Mouse (Mus musculus): ENCODE data around the gene Tmem178b.
A peak's percentile ranks its signal among the peaks of the same experiment; 100 is the strongest.

Gene Tmem178b

DNA sequence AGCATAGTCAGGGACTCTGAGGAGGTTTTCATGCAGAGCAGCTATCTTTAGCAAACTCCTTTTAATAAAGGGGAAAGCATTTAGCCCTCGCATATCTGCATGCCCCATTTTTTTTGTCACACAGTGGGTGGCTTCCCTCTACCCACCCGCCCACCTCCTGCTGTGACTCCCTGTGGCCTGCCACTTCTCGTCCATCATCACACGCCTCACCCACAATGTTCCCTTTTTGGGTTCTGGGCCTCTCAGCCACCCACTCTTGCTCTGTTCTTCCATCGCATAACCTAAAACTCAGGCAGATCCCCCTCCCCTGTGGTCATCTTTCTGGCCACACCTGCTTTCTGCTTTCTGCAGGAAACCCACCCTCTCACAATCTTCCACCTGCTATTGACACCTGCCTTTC lies 288.3 kb downstream of the Tmem178b start:
- peak; percentile 35 to 60 for DNase-seq (ENCODE audit: low spot score in 2 of 2)

DNA sequence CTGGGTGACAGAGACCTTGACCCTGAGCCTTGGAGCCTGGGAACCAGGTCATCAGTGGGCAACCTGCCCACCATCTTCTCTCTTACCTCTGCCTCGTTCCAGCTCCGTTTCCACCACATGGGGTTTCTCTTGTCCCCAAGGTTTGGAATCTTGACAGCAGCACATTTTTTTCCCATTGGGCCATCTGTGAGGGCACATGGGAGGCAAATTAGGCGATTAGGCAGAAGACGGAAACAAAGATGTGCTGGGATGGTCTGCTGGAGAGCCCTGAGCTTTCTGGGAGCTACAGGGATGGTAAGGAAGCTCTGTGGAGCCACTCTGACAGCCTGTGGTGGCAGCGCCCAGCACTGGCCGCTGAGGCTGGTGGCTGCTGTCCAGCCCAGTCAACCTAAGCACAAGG lies 300.5 kb downstream of the Tmem178b start:
- DNase-seq (ENCODE audit: low spot score in 2 of 2): no peak

DNA sequence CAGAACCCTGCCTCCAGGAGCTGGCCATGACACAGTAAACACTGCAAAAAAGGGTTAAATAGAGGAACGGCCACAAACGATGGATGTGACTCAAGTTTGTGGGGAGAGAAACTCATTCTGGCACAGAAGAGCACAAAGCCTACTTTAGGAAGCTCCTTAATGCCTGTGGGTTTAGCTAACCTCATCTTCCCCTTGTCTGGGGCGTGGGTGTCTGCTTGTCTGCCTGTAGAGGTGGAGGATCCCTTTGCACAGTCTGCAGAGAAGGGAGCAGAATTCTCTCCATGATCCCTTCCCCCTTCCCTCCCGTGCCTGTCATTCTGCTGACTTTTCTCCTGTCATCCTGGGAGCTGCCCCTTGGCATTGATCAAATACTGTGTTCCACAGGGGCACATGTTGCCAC lies 304.8 kb downstream of the Tmem178b start:
- DNase-seq (ENCODE audit: low spot score in 2 of 2): peak; percentile 60 to 61

DNA sequence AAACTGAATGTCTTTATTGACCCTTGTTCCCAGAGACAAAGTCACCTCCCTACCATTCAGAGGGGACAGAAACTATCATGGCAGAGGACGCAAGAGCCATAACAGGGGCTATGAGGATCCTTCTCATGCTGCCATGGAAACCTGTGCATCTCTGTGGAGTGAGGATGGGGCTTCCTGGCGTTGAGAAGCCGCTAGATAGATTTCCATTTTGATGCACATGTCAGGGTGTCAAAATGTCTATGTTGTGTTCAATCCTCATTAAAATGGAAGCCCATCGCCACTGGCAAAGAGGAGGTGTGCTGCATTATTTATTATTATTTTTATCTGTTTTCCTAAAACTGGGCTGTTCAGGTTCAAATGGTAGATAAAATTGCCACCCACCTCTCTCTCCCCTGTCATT lies 307.5 kb downstream of the Tmem178b start:
- no peak for DNase-seq (ENCODE audit: low spot score in 2 of 2)

DNA sequence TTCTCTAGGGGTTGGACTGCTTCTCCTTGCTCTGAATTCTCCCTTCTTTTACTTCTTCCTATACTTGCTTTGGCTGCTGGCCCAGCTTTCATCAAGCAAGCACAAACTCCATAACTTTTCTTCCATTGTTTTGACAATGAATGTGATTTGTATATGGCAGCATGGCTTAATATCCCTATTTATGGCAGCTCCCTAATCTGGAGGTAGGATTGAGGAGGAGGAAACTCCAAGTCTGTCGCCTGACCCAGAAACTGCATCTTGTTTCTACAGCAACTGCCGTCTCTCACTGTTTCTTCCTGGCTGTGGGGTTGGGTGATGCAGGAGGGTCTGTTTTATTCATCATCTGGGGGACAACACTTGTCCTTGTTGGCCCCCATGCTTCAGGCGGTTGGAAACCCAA lies 327.6 kb downstream of the Tmem178b start:
- DNase-seq (ENCODE audit: low spot score in 2 of 2): peak in 1 of 2 experiments; percentile 45

DNA sequence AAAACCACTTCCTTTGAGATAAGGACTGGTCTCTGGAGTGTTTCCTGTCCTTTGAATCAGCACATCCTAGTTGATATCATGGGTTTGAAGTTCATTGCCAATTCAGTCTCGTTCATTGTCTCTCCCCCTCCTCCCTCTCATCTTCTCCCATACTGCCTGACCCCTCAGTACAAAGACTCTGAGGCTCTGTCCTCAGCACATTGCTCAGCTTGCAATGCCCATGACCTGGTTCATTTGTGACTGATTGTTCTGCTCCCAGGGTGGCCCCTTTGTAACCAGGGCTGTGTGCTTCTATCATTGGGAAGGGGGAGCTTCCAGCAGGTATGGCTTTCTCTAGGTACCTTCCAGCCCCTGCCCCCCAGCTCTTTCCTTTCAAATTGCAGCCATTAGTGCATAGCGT lies 329.5 kb downstream of the Tmem178b start:
- no peak for DNase-seq (ENCODE audit: low spot score in 2 of 2)

DNA sequence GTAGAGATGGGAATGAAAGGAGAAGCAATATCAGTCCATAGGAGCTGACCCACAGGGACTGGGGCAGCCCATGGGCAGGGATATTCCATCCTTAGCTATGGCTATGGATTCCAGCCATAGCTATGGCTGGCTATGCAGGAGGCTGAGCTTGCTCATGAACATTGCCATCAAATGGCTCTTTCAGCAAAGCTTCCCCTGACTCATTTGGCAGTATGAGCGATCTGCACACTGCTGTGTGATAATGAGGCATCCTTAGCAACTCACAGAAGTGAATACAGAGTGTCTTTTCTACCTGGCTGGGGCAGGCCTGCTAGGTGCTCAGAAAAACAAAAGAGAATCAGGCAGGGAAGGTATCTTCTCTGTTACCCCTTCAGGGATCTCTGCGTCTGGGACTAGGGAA lies 332.3 kb downstream of the Tmem178b start:
- DNase-seq (ENCODE audit: low spot score in 2 of 2): no peak

DNA sequence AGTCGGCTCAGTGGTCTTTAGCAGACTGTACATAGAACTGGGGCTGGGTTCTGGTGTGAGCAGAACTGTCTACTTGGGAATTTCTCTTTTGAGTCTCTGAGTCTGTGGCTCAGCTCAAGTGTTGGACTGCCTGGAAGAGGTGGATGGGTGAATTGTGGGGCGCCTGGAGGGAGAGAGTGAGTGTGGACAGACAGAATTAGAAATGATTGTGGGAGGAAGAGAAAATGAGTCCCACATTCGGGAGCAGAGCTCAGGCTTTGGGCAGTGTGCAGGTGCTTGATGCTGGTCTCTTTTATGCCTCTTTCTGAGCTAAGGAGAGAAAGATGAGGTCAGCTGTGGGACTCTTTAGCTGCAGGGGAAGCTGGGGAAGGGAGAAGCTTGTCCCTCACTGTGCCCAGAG lies 334.9 kb downstream of the Tmem178b start:
- peak; percentile 40 for DNase-seq (ENCODE audit: low spot score in 2 of 2)

DNA sequence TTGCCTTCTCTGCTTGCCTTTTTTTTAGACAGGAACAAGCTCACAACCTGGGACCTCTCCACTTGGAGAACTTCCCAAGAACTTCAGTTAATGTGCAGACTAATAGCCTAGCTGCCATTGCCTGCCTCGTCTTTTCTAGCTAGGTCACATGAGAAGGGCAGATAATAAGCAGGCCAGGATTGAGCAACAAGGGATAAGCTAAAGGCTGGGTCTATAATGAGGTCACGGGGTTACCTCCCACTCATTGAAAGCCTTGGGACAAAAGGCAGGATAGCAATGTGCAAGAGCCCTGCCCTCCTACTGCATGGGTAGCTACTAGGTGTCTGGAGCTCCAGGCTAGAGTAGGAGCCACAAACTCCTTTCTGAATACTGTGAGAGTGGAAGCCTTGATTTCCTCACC lies 336.1 kb downstream of the Tmem178b start:
- DNase-seq (ENCODE audit: low spot score in 2 of 2): no peak

DNA sequence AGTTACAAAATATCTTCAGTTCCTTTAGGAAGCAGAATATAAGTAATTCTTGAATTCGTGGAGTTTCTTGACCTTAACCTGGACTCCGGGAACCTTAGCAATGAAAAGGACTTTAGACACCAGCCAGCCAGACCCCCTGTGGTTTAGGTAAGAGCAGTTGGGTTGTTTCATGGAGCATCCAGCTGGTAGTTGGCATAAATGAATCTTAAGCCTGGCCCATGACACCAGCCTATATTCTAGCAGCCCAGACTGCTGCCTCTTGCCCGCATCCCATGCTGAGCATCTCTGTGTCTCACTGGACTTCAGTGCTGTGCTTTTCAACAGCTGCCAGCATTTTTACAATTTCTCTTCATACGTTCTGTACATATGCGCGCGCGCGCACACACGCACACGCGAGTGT lies 344.1 kb downstream of the Tmem178b start:
- DNase-seq (ENCODE audit: low spot score in 2 of 2): no peak

DNA sequence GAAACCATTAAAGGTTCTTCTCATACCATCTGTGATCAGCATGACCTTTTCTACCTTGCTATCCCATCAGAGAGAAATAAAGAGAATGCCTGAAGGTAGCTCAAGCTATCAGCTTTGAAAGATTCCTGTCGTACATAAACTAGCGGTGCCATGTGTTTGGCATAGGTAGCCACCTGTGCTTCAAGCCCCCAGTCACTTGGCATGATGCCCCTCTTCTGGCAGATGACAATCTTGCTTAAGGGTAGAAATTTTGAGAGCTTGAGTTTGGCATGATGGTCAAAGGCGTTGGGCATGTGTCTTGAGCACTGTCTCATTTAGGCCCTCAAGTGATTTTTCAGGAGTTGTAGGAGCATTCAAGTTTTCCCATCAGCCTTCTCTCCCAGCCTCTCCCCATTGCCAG lies 344.6 kb downstream of the Tmem178b start:
- no peak for DNase-seq (ENCODE audit: low spot score in 2 of 2)

DNA sequence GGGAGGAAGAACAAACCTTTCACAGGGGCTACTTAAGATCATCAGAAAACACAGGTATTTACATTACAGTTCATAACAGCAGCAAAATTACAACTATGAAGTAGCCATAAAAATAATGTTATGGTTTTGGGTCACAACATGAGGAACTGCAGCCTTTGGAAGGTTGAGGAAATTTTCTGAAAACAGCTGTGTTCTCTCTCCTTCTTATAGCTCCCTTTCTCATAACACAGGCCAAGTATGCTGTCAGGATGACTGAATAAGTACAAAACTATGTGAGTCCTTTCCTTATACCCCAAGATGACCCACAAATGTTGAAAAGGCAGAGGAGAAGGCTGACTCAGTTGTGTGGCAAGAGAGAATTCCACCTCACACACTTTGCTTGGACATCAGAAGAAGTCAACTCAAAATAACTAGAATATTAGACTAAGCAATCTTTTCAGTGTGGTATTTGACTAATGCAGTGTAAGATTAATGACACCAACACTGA lies 347.6 kb downstream of the Tmem178b start:
- no peak for DNase-seq (ENCODE audit: low spot score in 2 of 2)

DNA sequence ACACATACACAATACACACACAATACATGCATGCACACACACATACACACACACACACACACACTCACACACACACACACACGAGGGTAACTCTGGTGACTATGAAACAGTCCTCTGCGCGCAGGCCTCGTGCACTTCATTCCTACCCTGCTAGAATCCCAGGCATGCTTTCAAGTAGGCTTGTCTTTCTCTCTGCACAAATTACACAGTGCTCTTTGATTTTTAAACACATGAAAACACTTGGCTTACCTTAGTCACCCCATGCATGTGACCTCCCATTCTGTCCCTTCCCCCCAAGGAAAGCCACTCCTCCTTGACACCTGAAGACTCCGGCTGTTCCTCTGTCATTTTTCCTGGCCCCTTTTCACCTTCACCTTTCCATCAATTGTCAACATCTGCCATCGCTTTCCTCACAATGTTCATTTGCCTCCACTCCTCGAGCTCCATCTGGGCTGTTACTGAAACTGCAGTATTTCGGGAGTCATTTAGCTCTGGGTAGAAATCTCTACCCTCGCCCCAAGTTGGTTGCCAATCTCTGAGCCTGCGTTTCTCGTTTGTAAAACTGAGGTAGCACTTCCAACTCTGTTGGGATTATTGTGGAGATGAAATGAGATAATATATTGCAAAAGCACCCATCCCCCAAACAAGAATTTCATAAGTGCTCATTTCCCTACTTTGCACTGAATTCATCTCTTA lies 352.7 kb downstream of the Tmem178b start:
- DNase-seq (ENCODE audit: low spot score in 2 of 2): peak in 1 of 2 experiments; percentile 62

DNA sequence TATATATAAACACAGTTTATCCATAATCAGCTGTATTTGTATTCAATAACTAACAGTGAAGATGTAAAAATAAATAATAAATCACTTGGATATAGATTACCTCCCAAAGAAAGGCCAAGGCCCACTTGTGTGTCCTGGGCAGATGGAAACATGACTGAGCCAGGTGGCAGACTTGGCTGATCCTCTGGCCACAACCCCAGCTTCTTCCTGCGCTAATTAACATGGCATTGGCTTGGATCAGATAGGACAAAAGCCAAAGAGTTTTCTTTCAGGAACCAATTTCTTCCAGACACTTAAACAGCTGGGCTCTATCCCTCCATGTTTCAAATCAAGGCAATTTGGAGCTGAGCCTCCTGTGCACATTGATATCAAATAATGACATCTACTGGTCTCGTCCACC lies 355.9 kb downstream of the Tmem178b start:
- no peak for DNase-seq (ENCODE audit: low spot score in 2 of 2)

DNA sequence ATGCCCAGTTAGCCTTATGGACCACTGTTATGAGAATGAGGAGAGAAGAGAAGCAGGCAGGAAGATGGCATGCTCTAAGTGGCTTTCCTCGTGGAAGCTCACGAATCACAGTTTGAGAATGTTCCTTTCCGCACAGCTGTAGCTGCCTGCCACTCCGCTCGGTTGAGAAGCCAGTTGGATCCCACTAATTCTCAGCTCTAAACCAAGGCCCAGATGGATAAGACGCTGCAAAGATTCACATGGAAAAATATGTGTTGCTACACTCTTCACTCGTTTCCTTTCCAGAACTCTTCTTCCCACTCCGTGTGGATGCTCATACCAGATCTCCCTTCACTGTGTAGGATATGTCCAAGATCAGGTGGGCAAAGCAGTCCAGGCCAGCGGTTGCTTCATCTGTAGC lies 356.9 kb downstream of the Tmem178b start:
- DNase-seq (ENCODE audit: low spot score in 2 of 2): peak in 1 of 2 experiments; percentile 70

DNA sequence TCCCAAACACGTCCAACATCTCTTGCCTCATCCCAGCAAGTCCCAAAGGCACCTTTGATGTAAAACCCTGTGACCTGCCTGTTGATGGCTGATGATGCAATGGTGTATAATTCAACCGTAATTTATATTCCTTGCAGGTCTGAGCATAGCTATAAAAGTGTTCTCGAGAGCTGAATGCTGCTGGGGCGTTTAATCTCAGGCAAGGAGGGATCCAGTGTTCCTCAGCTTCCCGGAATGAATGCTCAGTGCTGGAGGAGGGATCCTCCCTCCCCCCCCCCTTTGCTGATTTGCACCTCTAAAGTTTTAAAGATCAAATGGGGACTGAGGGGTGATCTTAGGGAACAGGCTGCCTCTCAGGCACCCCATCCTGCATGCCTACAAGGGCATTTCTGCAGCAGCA lies 361.0 kb downstream of the Tmem178b start:
- no peak for DNase-seq (ENCODE audit: low spot score in 2 of 2)

DNA sequence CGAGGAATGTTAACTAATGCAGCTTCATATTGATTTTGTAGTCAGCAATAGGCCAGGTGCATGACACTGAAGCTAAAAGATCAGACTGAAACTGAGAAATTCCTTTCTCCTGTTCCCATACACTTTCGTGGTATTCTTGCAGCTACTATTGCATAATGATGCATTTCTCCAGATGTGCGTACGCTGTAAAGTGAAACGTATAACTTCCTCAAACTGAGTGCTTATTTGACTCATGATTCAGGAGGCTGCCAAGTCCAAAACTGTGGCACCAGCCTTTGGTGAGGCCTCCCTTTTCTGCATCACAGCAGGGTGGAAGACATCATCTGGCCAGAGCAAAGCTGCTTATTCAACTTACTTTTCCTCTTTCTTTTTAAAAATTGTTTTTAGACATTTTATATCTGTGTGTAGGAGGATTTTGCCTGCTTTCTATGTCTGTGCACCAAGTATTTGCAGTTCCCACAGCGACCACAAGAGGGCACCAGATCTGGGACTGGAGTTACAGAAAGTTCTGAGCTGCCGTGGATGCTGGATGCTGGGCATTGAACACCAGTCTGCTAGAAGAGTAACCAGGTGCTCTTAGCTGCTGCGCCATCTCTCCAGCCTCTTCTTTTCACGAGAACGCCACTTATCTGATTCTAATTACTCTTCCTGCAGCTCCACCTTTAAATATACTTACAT lies 362.9 kb downstream of the Tmem178b start:
- DNase-seq (ENCODE audit: low spot score in 2 of 2): peak; percentile 73 to 85

DNA sequence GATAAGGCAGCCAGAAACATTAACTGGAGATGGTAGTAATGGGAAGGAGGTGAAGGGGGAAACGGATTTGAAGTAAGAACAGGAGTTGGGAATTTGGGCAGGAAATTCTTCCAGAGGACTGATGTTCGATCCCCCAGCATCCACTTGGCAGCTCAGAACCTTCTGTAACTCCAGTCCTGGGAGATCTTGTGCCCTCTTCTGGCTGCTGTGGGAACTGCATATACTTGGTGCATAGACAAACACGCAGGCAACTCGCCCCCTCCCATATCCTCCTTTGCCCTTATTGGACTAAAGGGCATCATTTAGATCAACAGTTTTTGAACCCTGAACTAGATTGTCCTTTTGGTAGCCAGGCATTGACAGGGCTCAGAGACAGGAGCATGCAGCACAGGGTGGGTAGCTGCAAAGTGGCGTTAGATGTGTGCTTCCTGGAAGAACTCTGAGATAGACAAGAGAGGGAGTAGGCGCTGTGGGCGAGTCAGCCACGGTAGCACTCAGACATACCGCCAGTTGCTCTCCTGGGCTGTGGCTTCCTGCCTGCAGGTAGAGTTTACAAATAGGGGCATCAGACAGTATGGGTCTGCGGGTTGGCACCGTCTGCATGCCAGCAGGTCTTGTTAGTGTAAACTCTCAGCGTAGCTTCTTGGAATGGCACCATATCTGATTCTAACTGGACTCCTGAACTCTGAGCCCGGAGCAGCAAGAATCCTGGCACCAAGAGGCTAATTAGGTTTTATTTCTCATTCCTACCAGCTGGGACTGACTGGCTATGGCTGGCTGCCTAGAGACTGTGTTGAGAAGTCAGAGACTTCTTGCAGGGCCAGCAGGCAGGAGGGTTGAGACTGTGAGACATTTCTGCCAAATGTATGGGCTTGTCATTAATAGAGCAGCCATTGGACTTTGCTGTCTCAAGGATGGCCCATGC lies 364.0 kb downstream of the Tmem178b start:
- peak in 1 of 2 experiments; percentile 40 for DNase-seq (ENCODE audit: low spot score in 2 of 2)

DNA sequence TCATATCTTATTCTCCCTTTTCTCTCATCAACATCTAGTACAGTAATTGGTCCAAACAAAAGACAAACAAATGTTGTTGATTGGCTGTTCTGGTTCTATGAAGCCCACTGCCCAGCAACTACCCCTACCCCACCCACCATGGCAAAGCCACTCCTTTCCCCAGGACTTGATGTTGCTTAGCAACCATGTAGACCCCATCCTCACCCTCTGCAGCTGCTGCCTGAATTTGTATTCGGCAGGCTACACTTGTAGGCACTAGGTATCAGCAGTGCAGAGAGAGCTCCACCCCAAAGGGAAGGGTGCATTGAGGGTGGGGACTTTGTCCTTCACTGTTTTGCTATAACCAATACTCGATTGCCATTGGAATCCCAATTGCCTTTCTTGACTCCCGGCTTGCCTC lies 365.8 kb downstream of the Tmem178b start:
- no peak for DNase-seq (ENCODE audit: low spot score in 2 of 2)

DNA sequence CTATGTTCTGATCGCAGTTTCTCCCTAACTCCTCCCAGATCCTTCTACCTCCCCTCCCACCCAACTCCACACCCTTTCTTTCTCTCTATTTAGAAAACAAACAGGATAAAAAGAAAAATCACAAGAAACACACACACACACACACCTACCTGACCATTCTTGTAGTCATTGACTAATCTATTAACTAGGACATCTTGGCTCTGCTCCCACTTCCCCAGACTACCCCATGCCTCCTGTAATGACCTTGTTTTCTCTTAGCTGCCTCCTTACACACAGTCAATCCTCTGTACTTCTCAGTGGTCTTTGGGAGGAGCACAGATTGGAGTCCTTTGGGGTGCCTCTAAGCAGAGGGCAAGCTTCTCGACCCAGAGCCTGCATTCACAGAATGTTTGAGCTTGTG lies 367.6 kb downstream of the Tmem178b start:
- no peak for DNase-seq (ENCODE audit: low spot score in 2 of 2)

DNA sequence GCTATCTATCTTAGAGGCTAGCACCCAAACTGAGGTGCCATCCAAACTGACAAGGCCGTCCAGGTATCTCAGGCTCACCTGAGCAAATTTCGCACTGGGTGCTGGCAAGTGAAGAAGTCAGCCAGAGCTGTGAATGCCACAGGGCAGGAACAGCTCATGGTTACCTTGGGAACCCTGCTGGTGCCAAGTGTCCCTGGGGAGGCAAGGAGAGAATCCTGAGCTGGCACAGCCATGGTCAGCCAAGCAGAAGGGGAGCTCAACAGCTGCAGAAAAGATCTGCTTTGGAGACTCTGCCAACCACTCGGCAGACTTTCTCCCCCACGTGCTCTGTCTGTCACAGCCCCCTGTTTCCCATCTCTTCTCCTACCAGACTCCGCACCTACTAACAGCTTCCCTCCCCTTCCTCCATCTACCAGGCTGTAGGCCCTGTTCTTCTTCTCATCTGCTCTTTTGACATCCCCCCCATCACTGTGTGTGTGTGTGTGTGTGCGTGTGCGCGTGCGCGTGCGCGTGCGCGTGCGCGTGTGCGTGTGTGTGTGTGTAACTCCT lies 374.4 kb downstream of the Tmem178b start:
- DNase-seq (ENCODE audit: low spot score in 2 of 2): no peak

DNA sequence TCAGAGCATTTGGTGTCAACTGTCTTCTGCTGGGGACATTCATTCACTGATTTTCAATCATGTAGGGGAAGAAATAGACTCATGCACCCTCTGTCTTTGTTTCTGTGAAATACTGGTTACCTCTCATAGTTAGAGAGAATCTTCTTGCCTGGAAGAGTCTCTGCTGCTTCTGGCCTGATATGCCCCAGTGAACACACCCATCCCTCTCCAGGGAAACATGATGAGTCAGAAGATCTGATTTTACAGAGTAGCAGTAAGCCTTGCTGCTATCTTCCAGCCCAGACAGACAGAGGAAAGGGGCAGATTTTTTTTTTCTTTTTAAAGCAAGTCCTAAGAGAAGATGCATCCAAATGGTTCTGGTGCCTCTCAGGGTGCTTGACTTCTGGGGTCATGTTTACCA lies 376.9 kb downstream of the Tmem178b start:
- DNase-seq (ENCODE audit: low spot score in 2 of 2): no peak
